Mouse (Mus musculus) limb, embryonic 14.5 days (tissue): ENCODE results near the gene Chic1. TPM values are rescaled to one million over a fixed set of nuclear protein-coding genes. Genes with fewer than 3 reads are reported as not detected.
A peak's percentile ranks its signal among the peaks of the same experiment; 100 is the strongest.

Experiments used
- ATAC-seq: fragments of 200-750 bp; cut with Nextera tagmentation; 2 replicates; pipeline ENCODE4 v1.8.0; 2017; ENCODE audit warnings: low read depth, moderate number of reproducible peaks, moderate TSS enrichment; ENCODE audit not compliant: low FRiP score
- DNase-seq: peaks from one replicate; pipeline ENCODE4 v3.0.0-alpha.2; 2015; ENCODE audit warnings: low spot score
- H3K27ac ChIP-seq: fragments of 300-500 bp; sonication (generic); replicated peaks from 2 replicates; pipeline ENCODE4 v1.5.1; 2014; ENCODE audit warnings: low read depth, mild to moderate bottlenecking, low read length, moderate library complexity, mixed read lengths
- H3K27me3 ChIP-seq: fragments of 300-500 bp; sonication (generic); 2 replicates; pipeline ENCODE4 v1.6.1; 2014; ENCODE audit warnings: low read length, mixed read lengths; ENCODE audit not compliant: control insufficient read depth, insufficient read depth
- H3K36me3 ChIP-seq: fragments of 300-500 bp; sonication (generic); 2 replicates; pipeline ENCODE4 v1.6.1; 2014; ENCODE audit warnings: mild to moderate bottlenecking, low read length, moderate library complexity, mixed read lengths; ENCODE audit not compliant: control insufficient read depth, insufficient read depth
- H3K4me1 ChIP-seq: fragments of 300-500 bp; sonication (generic); 2 replicates; pipeline ENCODE4 v1.6.1; 2014; ENCODE audit warnings: antibody characterized with exemption, low read length, mixed read lengths; ENCODE audit not compliant: control insufficient read depth, insufficient read depth
- H3K4me2 ChIP-seq: fragments of 300-500 bp; sonication (generic); replicated peaks from 2 replicates; pipeline ENCODE4 v1.6.1; 2014; ENCODE audit warnings: low read depth, mild to moderate bottlenecking, low read length, moderate library complexity; ENCODE audit not compliant: severe bottlenecking
- H3K4me3 ChIP-seq: fragments of 300-500 bp; sonication (generic); replicated peaks from 2 replicates; pipeline ENCODE4 v1.5.1; 2014; ENCODE audit warnings: low read length
- H3K9ac ChIP-seq: fragments of 300-500 bp; sonication (generic); 2 replicates; pipeline ENCODE4 v1.6.1; 2014; ENCODE audit warnings: mild to moderate bottlenecking, low read depth, low read length, moderate library complexity; ENCODE audit not compliant: severe bottlenecking
- H3K9me3 ChIP-seq: fragments of 300-500 bp; sonication (generic); 2 replicates; pipeline ENCODE4 v1.6.1; 2016; ENCODE audit warnings: low read length; ENCODE audit not compliant: control insufficient read depth
- POLR2A ChIP-seq: fragments of 200-500 bp; IDR thresholded peaks from 2 replicates; pipeline ENCODE4 v1.8.0; 2012; ENCODE audit warnings: inconsistent platforms, mild to moderate bottlenecking, moderate library complexity, borderline replicate concordance; ENCODE audit not compliant: insufficient read depth, insufficient read length; ENCODE audit errors: extremely low read depth
- WGBS: fragments of 180-500 bp; shearing (Covaris S2); extraction: QIAGEN DNeasy Blood & Tissue Kit; methylation state at CpG from one replicate; pipeline ENCODE4 v1.1.7; 2014; 5-methylcytosine and 5-hydroxymethylcytosine counted together
- polyA plus RNA-seq, 2 experiments: library from polyadenylated mRNA; depleted of rRNA in 1 of 2; stranded (reverse) in 1 of 2; unstranded in 1 of 2; fragments of >200 nt; fragmentation: Nextera tagmentation in 1 of 2; extraction: Ambion mirVana in 1 of 2; gene quantifications; 2 replicates each; pipeline versions ENCODE4 v1.2.1 to v1.2.3; 2012 to 2014

Gene Chic1
- 2.6 and 3.2 TPM in 2 replicates for polyA plus RNA-seq (2012; rRNA removed)
- 2.0 and 3.3 TPM in 2 replicates for polyA plus RNA-seq (2014; fragmentation: Nextera tagmentation; extraction: Ambion mirVana)

- Histone ChIP-seq H3K36me3 (no peaks in the 10 kb centered on the region), H3K4me2 (peak within 1 kb of the TSS; percentile 45), H3K27ac (no peak within 1 kb of the TSS), H3K9ac (peak within 1 kb of the TSS; percentile 63), H3K4me1 (no peaks in the 10 kb centered on the region), H3K27me3 (peaks cover 9% of the 10 kb centered on the region; the same call in 1 of the 2 replicates), H3K9me3 (no peaks in the 10 kb centered on the region), H3K4me3 (peak within 1 kb of the TSS; percentile 54)
- 12% methylated on average over 34 of the region's 34 CpGs for whole genome bisulfite sequencing
- peak; percentile 87 for DNase-seq
- peak; percentile 95 for ATAC-seq
- no peak for TF ChIP-seq POLR2A
Measured at GRCm38 (mm10) chrX:103356287-103356686, at the start of gene Chic1. Chic1 (plus strand) TSS chrX:103356476.

GRCm38 (mm10) chrX:103308262-103308661, 48.0 kb upstream of the Chic1 start:
- no peak for TF ChIP-seq POLR2A
- ATAC-seq = no peak
- no peak overlapping the region for H3K9ac ChIP-seq
- H3K36me3 ChIP-seq = no peaks in the 10 kb centered on the region
- no peaks in the 10 kb centered on the region for H3K9me3 ChIP-seq
- H3K27me3 ChIP-seq = no peaks in the 10 kb centered on the region
- no peaks in the 10 kb centered on the region for H3K4me1 ChIP-seq
- no peak overlapping the region for H3K4me2 ChIP-seq
- no peak overlapping the region for H3K4me3 ChIP-seq
- no peak overlapping the region for H3K27ac ChIP-seq
- 90% methylated on average over 1 of the region's 1 CpGs for WGBS
- DNase-seq = no peak

GRCm38 (mm10) chrX:103311723-103312122, 44.6 kb upstream of the Chic1 start:
- TF ChIP-seq POLR2A = no peak
- no peak for ATAC-seq
- H3K36me3 ChIP-seq = no peaks in the 10 kb centered on the region
- H3K27ac ChIP-seq = no peak overlapping the region
- no peaks in the 10 kb centered on the region for H3K9me3 ChIP-seq
- H3K4me2 ChIP-seq = no peak overlapping the region
- no peak for DNase-seq
- H3K4me3 ChIP-seq = no peak overlapping the region
- H3K9ac ChIP-seq = no peak overlapping the region
- no peaks in the 10 kb centered on the region for H3K27me3 ChIP-seq
- no peaks in the 10 kb centered on the region for H3K4me1 ChIP-seq
- WGBS = 85% methylated on average over 3 of the region's 3 CpGs

- no peak for ATAC-seq
- Histone ChIP-seq H3K36me3 (no peaks in the 10 kb centered on the region), H3K4me2 (no peak overlapping the region), H3K9me3 (no peaks in the 10 kb centered on the region), H3K27ac (no peak overlapping the region), H3K4me3 (no peak overlapping the region), H3K9ac (no peak overlapping the region), H3K4me1 (no peaks in the 10 kb centered on the region), H3K27me3 (no peaks in the 10 kb centered on the region)
- no peak for DNase-seq
- 82% methylated on average over 6 of the region's 6 CpGs for WGBS
- TF ChIP-seq POLR2A = no peak
Measured at GRCm38 (mm10) chrX:103314146-103314545, 42.1 kb upstream of the Chic1 start.

GRCm38 (mm10) chrX:103321146-103321545, 35.1 kb upstream of the Chic1 start, which contains the start of gene Cdx4:
Cdx4 (plus strand) TSS chrX:103321398.
- TF ChIP-seq POLR2A = no peak
- Histone ChIP-seq H3K4me1 (no peaks in the 10 kb centered on the region), H3K27ac (no peak within 1 kb of the TSS), H3K27me3 (peaks cover 35% of the 10 kb centered on the region), H3K9me3 (no peaks in the 10 kb centered on the region), H3K9ac (no peak within 1 kb of the TSS), H3K4me3 (no peak within 1 kb of the TSS; the same call in 1 of the 2 replicates), H3K36me3 (no peaks in the 10 kb centered on the region), H3K4me2 (no peak within 1 kb of the TSS)
- ATAC-seq = no peak
- DNase-seq = no peak
- 21% methylated on average over 13 of the region's 13 CpGs for WGBS
